Mouse (Mus musculus): Measurements from ENCODE around the gene Fkbp1a. TPM values are rescaled to one million over a fixed set of nuclear protein-coding genes. Genes with fewer than 3 reads are reported as not detected.

Fkbp1a gene
- 262 TPM for polyA plus RNA-seq (2017; shearing (Covaris generic))

DNA sequence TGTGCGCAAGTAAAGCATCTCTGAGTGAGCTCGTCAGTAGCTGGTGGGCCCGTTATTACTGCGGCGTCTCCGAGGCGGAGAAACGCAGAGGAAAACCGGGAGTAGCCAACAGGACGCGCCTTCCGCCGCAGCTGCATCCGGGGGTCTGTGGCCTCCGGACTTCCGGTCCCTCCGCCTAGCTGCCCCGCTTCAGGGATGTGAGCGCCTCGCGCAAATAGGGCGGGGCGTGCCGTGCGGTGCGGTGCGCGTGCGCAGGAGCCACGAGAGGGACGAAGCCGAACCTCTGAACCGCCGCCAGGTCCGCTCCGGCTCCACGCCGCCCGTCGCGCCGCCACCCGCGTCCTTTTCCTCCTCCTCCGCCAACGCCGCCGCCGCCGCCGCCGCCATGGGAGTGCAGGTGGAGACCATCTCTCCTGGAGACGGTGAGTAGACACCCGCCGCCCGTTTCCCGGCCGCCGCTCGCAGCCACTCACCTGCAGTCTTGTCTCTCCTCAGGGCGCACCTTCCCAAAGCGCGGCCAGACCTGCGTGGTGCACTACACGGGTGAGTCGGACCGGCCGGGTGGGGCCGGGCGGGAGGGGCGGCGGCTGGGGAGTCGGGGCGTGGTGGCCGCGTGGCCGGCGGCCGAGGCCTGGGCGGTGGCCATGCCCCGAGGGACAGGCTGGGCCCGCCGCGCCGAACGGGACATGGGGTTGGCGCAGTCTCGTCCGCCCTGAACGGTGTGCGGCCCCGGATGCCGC lies at the start of gene Fkbp1a:
Gene Fkbp1a (plus strand): TSS at position 161 of the 740 bp plus-strand sequence.

DNA sequence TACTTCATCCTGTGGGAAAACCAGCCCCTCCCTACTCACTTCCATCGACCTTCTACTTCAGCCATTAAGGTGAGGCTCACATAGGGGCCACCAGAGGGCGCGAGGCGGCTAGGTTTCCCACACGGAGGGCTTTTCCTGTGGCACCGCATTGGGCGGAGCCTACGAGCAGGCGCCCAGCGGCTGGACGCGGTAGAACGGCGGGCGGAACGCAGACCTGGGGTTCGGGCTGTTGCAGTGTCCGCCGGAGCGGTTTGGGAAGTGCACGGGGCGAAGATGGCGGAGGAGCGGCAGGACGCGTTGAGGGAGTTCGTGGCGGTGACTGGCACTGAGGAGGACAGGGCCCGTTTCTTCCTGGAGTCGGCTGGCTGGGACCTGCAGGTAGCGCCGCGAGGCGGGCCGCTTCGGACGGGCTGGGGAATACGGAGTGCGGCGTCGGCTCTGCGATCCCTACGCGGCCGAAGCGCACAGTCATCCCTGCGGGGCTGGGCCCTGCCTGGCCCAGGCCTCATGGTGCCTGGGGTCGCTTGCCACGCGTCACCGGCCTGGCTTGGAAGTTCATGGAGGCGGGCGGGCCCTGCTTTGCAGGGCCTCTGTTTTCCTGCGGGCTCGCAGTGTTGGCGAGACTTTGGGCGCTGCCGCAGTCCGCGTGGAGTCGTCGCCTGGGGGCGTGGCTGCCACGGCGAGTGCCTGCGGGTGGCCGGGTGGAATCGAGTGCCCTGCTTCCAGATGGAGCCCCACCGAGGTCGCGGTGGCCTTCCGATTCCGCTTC lies 48.1 kb upstream of the Fkbp1a start, which contains the start of gene Nsfl1c:
Gene Nsfl1c (plus strand): TSS at position 148 of the 769 bp plus-strand sequence.

DNA sequence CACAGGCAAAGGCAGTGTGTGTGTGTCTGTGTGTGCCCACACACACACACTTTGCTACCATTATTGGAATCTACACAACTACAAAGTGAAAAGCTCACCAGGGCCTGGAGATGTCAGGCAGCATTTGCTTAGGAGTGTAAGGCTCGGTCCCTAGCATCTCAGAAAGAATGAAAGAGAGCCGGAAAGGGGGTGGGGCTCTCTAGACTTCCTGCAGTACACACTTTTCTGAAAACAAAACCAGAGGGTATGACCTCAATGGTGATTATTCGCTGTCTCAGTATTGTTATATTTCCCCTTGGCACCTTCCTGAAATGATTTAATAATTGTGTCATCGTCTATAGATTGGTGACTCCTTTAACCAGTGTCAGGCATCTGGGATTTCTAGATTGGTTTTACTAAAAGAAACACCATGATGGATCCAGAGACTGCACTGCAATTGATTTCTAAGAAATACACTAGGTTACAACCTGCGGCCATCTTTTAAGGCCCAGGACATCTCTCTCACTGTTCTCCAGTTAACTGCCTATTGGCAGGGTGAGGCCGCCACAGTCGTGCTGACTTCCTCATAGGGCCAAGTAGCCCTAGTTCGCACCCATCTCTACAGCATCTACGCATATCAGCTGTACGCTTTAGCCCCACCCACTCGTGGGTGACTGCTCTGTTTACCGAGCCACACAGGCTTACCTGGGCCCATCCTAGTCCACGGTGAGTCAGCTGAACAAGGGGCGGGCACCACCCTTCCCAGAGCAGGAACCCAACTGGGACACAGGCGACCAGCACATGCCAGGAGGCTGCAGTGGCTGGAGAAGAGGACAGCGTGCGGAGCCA lies 29.8 kb downstream of the Fkbp1a start, which contains the start of gene Sdcbp2:
Gene Sdcbp2 (plus strand): TSS at position 750 of the 828 bp plus-strand sequence.

Other genes starting within 250 kb of the Fkbp1a start
- gene 4921509C19Rik, start 66.3 kb upstream of the Fkbp1a start, polyA plus RNA-seq (2017; shearing (Covaris generic)), result not detected
- 155 TPM for gene Nsfl1c, start 48.3 kb upstream of the Fkbp1a start, polyA plus RNA-seq (2017; shearing (Covaris generic))
- 92.3 TPM for gene Sdcbp2, start 30.1 kb downstream of the Fkbp1a start, polyA plus RNA-seq (2017; shearing (Covaris generic))
- gene Snph, start 90.1 kb downstream of the Fkbp1a start, polyA plus RNA-seq (2017; shearing (Covaris generic)), result not detected
- not detected for gene Rad21l, start 126.0 kb downstream of the Fkbp1a start, polyA plus RNA-seq (2017; shearing (Covaris generic))
- gene Tmem74b, start 159.5 kb downstream of the Fkbp1a start, polyA plus RNA-seq (2017; shearing (Covaris generic)), result 0.53 TPM
- gene Psmf1, start 201.7 kb downstream of the Fkbp1a start, polyA plus RNA-seq (2017; shearing (Covaris generic)), result 75.6 TPM

Measured in activated CD4-positive, CD25-positive, alpha-beta regulatory T cell, adult 9 weeks (primary cell).